Mouse (Mus musculus): ENCODE data around the gene Abhd16b. TPM values are rescaled to one million over a fixed set of nuclear protein-coding genes. Genes with fewer than 3 reads are reported as not detected.

Gene Abhd16b
- total RNA-seq, 2 experiments from 2014 or later: not detected

DNA sequence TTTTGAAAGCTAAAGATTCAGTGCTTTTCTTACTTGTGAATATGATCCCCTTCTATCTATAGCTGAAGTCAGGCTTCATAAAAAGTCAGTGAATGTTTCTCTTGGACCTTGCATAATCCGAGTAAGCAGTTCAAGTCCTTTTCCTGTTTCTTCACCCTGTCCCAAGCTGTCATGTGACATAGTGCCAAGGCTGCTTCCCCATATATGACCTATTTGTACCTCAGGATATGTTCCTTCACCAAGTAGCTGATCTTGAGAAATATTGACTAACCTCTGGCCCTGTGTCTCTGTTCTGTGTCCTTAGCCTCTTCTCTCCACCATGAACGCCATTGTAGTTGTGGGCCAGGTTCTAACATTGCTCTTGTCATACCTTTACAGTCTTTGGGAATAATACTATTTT is 43.4 kb downstream of the Abhd16b start:
- DNase-seq (ENCODE audit: low spot score in 2 of 2): no peak

DNA sequence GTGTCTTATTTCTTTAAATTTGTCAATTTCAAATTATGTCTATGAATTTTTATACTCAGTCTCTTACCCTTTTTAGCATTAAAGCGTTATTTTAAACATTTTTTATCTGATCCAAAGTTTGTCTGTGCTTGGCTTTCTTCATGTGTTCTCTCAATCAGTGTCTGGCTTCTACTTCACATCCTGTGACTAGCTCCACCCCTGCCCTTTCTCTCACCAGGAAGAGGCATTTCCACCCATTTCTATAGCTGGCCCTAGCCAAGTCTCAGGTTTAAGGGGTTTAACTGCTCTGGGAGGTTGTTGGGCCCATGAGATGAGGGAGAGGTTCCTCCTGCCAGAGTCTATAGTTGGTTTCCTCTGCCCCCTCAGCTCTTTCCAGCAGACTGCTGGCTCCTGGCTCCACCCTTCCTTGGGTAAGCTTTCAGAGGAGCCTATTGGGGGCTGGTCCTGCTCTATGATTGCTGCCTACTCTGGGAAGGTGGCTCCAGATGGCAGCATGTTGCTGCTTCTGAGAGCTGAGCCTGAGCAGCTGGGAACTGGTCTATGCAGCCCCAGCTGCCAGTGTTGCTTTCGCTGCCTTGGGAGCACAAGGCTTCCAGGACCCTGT is 44.5 kb downstream of the Abhd16b start:
- no peak for DNase-seq (ENCODE audit: low spot score in 2 of 2)

DNA sequence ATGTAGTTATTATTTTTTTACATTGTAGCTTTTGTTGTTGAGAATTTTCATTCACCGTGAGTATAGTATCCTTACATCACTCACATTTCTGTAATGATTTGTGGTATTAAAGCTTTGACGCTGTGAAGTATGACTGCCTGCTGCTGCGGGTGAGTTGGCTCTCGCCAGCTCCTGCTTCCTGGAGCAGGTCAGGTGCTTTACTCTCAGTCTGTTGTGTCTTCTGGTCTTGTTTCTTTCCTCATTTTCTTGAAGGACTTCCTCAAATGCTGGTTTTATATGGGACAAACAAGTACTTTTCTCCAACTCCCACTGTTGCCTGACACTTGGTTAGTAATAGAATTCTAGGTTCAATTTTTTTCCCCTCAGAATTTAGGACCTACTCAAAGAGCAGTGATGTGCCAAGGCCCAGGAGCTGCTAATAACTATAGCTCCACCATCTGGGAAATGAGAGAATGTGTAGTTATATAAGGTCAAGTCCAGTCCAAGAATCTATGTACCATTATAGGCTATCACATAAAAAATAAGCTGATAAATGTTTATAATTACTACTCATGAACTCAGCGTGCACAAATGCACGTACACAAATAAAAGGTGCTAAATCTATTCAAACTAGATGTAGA is 48.9 kb downstream of the Abhd16b start:
- no peak for DNase-seq (ENCODE audit: low spot score in 2 of 2)

Other genes with a start within 250 kb of the Abhd16b start
- 10 to 100 TPM; 14.8 to 15.2 TPM for gene Gmeb2, start 205.2 kb upstream of the Abhd16b start, total RNA-seq (2021)
- gene Stmn3, start 178.7 kb upstream of the Abhd16b start, total RNA-seq (2021): 10 to 100 TPM; 14.6 to 18.7 TPM
- gene Rtel1, start 173.5 kb upstream of the Abhd16b start, total RNA-seq (2021): 10 to 100 TPM; 24.1 to 30.8 TPM
- 10 to 100 TPM; 50.8 to 51.0 TPM for gene Zgpat, start 128.3 kb upstream of the Abhd16b start, total RNA-seq (2021)
- 10 to 100 TPM; 48.9 to 51.8 TPM for gene Arfrp1, start 127.8 kb upstream of the Abhd16b start, total RNA-seq (2021)
- 10 to 100 TPM; 17.1 to 23.0 TPM for gene Lime1, start 113.1 kb upstream of the Abhd16b start, total RNA-seq (2021)
- gene Zbtb46, start 33.8 kb upstream of the Abhd16b start, total RNA-seq (2021): 10 to 100 TPM; 12.0 to 16.2 TPM
- 100 to 1,000 TPM in 1 of 2 experiments, 10 to 100 TPM in 1; 96.6 to 100 TPM for gene Tpd52l2, start 3.9 kb downstream of the Abhd16b start, total RNA-seq (2021)
- gene Dnajc5, start 27.3 kb downstream of the Abhd16b start, total RNA-seq (2021): 10 to 100 TPM; 97.2 to 97.4 TPM
- gene Uckl1, start 91.7 kb downstream of the Abhd16b start, total RNA-seq (2021): 10 to 100 TPM; 79.1 to 84.8 TPM
- 10 to 100 TPM; 60.6 to 65.2 TPM for gene Prpf6, start 98.7 kb downstream of the Abhd16b start, total RNA-seq (2021)
- gene Zfp512b, start 99.6 kb downstream of the Abhd16b start, total RNA-seq (2021): 10 to 100 TPM; 37.4 to 49.0 TPM
- gene Samd10, start 106.0 kb downstream of the Abhd16b start, total RNA-seq (2021): 1 to 10 TPM; 8.3 to 8.7 TPM
- under 1 TPM in 1 of 2 experiments, not detected in 1; 0.42 TPM for gene Gm29797, start 163.8 kb downstream of the Abhd16b start, total RNA-seq (2021)
- 10 to 100 TPM; 25.7 to 41.7 TPM for gene Sox18, start 178.4 kb downstream of the Abhd16b start, total RNA-seq (2021)
- 1 to 10 TPM; 8.7 to 8.9 TPM for gene Tcea2, start 187.1 kb downstream of the Abhd16b start, total RNA-seq (2021)
- gene Rgs19, start 200.8 kb downstream of the Abhd16b start, total RNA-seq (2021): 10 to 100 TPM; 18.8 to 22.5 TPM
- not detected for gene Lkaaear1, start 205.2 kb downstream of the Abhd16b start, total RNA-seq (2021)
- gene Oprl1, start 221.8 kb downstream of the Abhd16b start, total RNA-seq (2021): 1 to 10 TPM in 1 of 2 experiments, under 1 TPM in 1; 0.80 to 2.7 TPM